Mouse (Mus musculus): ENCODE results near the gene Slc22a3.
A peak's percentile ranks its signal among the peaks of the same experiment; 100 is the strongest.

Slc22a3 gene

GRCm38 (mm10) chr17:12507654-12508204, at the start of gene Slc22a3:
TSS of gene Slc22a3 (minus strand) at chr17:12507704.
- no peak for DNase-seq (ENCODE audit: extremely low spot score, low spot score)

DNA sequence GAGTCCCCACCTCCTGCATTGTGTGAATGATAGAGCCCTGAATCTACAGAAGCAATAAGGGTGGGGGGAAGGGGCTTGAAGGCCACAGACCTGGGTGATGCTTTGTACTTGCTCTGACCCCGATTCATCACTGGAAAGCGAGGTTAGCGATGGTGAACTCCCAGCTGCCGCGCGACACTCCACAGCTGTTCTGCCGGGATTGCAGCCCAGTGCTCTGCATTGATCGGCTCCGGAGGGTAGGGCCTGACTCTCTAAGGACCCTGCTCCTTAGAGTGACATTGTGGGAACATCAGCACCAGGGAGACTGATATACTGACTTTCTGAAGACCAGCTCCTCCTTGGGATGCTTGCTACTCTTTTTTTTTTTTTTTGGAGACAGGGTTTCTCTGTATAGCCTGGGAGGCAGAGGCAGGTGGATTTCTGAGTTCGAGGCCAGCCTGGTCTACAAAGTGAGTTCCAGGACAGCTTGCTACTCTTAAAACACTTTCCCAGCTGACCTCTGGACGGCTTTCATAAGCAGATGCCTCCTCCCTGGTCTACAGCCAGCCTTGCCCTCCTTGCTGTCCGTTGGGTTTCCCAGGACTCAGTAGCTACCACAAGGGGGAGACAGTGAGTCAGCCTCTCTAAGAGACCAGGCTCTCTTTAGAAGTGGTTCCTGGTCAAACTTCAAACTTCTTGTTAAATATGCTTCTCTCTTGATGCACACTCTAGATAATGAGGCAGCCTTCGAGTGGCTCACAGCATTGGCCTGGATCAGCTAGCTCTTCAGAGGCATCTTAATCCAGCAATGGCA, 27.0 kb upstream of the Slc22a3 start:
- peak; percentile 64 for DNase-seq (ENCODE audit: extremely low spot score, low spot score)

DNA sequence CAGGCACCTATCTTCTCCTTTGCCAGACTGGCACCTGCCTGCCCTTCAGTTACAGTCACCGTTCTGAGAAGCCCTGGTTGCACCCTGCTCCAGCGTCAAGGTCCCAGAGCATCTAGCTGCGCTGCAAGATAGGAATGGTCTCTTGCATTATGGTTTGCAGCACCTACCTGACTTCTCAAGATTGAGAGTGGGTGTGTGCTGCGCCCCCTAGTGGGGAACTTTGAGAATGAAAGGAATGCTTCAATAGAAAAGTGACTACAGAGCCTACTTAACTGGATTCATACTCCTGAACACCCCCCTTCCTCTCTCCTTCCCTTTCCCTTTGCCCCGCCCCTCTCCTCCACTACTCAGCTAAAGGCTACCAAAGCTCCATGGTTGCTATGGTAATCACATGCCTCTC, 24.6 kb upstream of the Slc22a3 start:
- DNase-seq (ENCODE audit: extremely low spot score, low spot score) = peak; percentile 60

DNA sequence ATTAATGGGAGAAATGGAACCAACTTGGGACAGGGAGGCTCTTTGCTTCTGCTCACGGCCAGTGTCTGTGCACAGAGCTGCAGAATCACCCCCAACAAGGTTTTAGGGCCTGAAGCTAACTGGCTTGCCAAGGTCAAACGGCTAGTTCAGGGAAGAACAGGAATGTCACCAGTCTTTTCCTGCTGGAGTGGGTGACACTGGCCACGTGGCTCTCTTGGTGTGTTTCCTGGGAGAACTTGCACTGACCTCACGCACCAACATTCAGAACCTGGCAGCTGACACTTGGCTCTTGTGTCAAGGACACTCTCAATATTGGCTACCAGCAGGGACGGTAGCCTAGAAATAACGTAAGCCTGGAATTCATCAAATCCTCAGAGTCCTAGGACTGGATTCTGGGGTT, 22.6 kb upstream of the Slc22a3 start:
- no peak for DNase-seq (ENCODE audit: extremely low spot score, low spot score)

GRCm38 (mm10) chr17:12529384-12529985, 22.0 kb upstream of the Slc22a3 start:
- no peak for DNase-seq (ENCODE audit: extremely low spot score, low spot score)

DNA sequence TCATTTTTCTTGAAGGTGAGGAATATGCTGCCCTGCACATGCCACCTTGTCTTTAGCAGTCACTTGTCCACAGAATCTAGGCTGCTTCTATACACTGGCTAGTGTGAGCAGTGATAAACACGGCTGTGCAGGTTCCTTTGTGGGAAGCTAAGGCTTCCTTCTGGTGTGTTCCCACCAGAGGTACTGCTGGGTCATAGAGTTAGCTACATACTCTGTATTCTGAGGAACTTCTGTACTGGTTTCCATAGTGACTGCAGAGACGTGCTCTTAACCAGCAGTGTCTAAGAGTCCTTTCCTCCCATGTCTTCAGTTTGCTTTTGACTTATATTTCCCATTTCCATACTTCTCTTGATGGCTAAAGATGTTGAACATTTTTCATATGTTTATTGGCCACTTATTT, 11.6 kb upstream of the Slc22a3 start:
- no peak for DNase-seq (ENCODE audit: extremely low spot score, low spot score)

DNA sequence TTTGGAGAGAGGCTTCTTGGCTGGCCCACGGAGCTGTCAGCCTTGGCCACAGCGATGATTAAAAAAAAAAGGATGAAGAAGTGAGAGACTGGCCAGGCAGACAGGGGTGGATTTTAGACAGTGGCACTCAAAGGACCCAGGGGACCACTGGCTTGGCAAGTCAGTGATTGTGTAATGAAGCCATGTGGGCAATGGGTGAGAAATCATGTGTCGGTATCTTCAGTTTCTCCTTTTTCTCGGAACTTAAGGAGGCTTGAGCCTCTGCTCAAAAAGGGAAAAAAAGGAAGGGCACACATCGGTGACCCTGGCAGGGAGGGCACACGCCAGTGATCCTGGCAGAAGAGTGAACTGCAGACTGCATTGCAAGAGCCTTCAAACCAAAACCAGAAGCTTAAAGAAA, 10.7 kb upstream of the Slc22a3 start:
- no peak for DNase-seq (ENCODE audit: extremely low spot score, low spot score)

- no peak for DNase-seq (ENCODE audit: extremely low spot score, low spot score)
These were observed 6.5 kb upstream of the Slc22a3 start for GRCm38 (mm10) chr17:12513997-12514396.

GRCm38 (mm10) chr17:12513107-12513923, 5.8 kb upstream of the Slc22a3 start:
- DNase-seq (ENCODE audit: extremely low spot score, low spot score) = no peak

GRCm38 (mm10) chr17:12511193-12511592, 3.7 kb upstream of the Slc22a3 start:
- no peak for DNase-seq (ENCODE audit: extremely low spot score, low spot score)

GRCm38 (mm10) chr17:12508376-12508775, 872 bp upstream of the Slc22a3 start:
- no peak for DNase-seq (ENCODE audit: extremely low spot score, low spot score)

GRCm38 (mm10) chr17:12506903-12507563, 471 bp downstream of the Slc22a3 start:
- peak; percentile 30 for DNase-seq (ENCODE audit: extremely low spot score, low spot score)

GRCm38 (mm10) chr17:12505708-12506107, 1.8 kb downstream of the Slc22a3 start:
- no peak for DNase-seq (ENCODE audit: extremely low spot score, low spot score)

DNA sequence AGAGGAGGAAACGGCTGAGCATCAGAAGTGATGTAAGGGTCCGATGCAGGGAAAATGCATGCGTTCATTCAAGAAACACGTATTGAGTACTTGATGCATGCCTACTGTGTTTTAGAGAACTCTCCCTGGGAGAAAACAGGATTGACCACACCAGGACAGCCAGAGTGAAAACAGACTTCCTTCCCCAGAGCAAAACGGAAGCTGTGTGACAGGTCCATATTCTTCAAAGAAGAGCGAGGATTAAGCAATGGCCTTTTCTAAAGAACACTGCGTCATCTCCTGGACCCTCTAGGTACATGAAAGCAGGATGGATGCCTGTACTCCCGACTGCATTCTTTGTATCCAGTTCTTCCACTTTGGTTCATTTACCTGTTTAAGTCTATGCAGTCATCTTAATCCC, 8.1 kb downstream of the Slc22a3 start:
- no peak for DNase-seq (ENCODE audit: extremely low spot score, low spot score)

DNA sequence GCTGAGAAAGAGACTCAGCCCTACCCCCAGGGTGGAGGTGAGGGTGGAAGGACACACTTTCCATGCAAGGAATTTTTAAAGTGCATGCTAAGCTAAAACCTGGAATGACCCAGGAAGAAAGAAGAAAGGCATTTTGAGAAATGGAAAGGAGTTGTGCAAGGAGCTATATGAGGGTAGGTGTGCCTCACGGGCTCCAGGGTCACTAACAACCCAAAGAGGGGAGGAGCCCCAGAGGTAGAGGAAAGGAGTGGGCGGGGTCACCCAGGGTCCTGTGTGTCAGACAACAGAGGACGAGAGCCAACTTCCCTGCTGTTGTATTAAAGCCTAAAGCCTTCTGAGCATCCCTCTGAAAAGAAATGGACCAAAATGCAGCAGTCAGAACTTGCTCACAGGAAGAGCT, 11.9 kb downstream of the Slc22a3 start:
- DNase-seq (ENCODE audit: extremely low spot score, low spot score) = no peak

- no peak for DNase-seq (ENCODE audit: extremely low spot score, low spot score)
These were observed 15.9 kb downstream of the Slc22a3 start for GRCm38 (mm10) chr17:12491591-12491990.

GRCm38 (mm10) chr17:12489888-12490287, 17.6 kb downstream of the Slc22a3 start:
- no peak for DNase-seq (ENCODE audit: extremely low spot score, low spot score)

DNA sequence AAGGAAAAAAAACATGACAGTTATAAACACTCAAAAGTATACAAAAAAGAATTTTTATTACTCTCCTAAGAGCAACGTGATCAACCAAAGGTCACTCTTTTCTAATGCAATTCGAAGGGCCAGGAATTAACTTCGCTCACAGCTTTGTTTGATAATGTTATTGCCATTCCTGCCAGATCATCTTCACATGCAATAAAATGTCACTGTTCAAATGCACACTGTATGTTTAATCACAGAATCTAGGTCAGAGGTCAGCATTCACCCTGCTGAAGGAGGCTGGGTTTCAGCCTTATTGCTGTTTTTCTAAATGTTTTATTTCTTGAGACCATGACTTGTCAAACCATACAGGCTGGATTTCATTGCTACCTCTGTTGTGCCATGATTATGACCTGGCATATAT, 21.8 kb downstream of the Slc22a3 start:
- DNase-seq (ENCODE audit: extremely low spot score, low spot score) = no peak

DNA sequence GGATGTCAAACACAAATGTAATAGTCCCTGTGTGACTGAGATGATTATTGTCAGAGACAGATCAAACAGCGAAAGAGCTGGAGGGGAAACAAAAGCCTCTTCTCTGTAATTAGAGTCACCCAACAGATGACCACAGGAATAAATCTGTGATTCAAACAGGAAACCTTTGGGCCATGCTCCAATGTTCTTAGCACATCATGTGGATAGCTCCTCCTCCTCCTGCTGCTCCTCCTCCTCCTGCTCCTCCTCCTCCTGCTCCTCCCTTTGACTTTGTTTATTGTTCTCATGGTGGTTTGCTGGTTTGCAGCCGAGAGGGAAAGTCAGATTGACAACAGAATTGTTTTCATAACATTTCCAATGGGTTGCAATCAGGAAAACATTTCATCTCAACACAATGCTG, 28.1 kb downstream of the Slc22a3 start:
- DNase-seq (ENCODE audit: extremely low spot score, low spot score) = no peak

DNA sequence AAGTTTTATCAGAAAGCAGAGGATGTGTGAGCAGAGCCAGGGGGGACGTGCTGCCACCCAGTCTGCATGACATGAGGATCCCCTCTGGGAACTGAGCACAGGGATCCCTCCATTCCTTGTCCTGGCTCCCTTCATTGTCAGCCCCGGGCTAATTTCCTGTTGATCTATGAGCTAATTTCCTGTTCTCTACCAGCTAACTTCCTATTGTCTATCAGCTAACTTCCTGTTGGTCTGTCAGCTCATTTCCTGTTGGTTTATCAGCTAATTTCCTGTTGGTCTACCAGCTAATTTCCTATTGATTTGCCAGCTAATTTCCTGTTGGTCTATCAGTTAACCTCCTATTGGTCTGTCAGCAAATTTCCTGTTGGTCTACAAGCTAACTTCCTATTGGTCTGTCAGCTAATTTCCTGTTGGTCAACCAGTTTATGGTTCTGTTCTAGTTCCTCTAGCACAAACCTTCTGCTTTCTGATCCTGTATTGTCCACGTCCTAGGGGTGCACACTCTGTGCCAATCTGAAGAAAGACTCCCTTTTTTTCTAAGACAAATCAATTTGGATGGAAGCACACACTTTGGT, 32.9 kb downstream of the Slc22a3 start:
- DNase-seq (ENCODE audit: extremely low spot score, low spot score) = no peak

- DNase-seq (ENCODE audit: extremely low spot score, low spot score) = no peak
These were observed 35.0 kb downstream of the Slc22a3 start for GRCm38 (mm10) chr17:12472547-12472946.

Data from neural tube, embryonic 10.5 days (tissue).